Mouse (Mus musculus) kidney, adult 11 months (tissue): ENCODE measurements at regions not wholly inside any gene's neighbourhood (a gene's known extent, or its start where the extent isn't known, plus 50 kb on each side); places are given as distances from the start of the nearest gene placed in this dataset.

ENCODE experiments used
- DNase-seq: peaks from one replicate; pipeline ENCODE4 v3.0.0; 2022

- DNase-seq, result no peak
Observed at GRCm38 (mm10) chr8:44765677-44766076, 169.6 kb upstream of the Fat1 start.

DNA sequence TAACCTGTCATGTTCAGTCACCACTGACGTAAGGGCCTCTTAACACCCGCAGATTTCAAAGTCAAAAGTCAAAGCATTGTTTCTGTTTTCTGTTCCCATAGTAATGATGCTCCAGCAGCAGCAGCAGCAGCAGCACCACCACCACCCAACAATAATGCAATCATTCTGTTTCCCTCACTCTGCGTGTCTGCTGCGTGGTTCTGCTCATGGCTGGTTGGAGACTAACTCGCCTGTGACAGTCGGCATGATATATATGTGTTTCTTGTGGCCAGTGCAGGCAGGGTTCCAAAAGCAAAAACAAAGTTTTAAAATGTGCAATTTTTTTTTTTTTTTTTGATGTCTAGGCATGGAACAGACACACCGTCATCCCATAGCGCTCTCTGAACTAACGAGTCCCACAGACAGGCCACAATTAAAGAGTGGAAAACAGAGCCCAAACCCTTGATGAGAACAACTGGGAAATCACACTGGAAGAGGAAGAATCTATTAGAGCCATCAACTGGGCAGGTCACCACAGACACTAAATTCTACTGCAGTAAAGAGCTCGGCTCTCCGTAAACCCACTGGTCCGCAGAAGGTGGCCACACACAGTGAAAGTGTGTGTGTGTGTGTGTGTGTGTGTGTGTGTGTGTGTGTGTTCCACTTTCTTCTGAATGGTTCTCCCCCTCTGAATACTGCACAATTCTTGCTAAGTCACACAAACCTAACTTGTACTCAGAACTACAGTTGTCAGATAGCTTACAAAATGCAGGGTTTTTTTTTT is 169.0 kb upstream of the Fat1 start:
- DNase-seq, result no peak

DNA sequence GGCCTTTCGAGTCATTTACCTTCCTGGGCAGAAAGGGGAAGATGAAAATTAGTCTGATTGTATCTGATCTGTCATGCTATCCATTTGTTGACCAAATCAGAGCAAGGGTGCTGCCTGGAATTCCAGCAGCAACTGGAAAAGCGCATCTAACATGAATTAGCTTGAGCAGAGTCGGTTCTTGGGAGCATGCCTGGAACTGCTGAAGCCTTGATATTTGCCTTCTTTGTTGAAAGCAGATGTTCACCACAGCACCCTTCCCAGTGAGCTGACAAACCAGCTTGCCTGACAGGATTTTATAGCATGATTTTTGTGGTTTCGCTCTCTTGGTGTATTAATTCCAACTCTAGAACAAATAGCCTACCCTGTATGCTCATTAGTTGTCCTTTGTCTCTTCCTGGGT is 168.0 kb upstream of the Fat1 start:
- DNase-seq, result no peak

DNA sequence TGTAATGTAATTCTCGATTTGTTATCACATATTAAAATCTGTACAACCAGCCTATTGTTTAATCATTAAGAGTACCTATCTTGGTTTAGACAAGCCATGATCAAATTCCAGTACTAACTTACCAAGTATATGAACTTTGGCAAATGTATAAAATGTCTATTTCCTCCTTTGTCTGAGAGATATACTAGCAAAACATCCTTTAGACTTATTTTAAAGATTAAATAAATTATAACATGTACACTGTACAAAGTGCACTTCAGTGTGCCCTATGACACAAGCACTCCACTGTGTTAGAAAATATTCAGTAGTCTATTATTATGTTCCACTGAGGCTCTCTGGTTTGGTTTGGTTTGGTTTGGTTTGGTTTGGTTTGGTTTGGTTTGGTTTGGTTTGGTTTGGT is 156.0 kb upstream of the Fat1 start:
- DNase-seq, result no peak

DNA sequence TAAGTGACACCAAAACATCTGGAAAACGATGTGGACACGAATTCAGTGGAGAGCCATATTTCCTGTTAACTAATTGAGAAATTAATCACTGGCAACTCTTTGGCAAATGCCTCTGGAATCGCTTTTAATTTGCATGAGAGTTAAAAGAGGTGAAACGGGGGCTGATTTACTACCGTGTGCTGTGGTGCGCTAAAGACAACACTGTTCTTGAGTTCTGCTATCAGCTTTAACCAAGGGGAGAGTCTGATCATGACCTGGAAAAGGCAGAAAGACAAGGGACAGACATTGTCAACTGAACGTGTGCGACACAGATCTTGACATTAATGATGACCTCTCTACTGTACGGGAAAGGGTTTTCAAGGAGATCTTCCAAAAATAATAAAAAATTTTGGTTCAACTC is 152.8 kb upstream of the Fat1 start:
- DNase-seq, result no peak

DNA sequence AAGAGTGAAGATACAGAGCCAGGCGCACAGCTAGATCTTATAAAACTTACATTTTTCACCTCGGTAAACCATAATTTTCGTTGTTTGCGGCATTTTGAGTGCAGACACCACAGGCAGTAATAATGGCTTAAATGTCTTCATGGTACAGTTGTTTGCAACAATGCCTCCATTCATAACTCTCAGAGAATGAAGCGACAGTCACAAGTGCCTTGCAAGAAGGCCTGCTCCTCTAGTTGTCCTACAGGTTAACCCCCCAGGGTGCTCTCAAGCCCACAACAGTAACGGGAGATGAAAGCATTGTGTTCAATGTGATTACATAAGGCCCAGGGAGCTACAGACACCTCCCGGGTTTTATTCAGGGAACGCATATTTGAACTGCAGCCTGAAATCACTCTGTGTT is 150.1 kb upstream of the Fat1 start:
- no peak for DNase-seq

DNA sequence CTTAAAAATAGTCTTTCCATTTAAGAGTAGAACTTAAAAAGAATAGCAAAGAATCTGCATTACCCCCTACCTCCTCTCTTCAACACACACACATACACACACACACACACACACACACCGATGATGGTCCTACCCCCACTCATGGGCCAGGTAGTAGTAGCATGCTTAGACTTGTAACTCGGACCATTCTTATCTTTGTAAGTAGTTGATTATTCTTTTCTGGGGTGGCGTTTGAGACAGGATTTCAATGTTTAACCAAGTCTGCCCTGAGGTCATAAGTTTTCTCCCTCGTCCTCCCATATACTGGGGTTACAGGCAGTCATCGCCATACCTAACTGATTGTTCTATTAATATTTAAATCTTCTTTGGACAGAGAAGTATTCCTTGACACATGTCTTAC is 148.5 kb upstream of the Fat1 start:
- DNase-seq, result no peak

GRCm38 (mm10) chr8:44788290-44788689 is 147.0 kb upstream of the Fat1 start:
- no peak for DNase-seq

DNA sequence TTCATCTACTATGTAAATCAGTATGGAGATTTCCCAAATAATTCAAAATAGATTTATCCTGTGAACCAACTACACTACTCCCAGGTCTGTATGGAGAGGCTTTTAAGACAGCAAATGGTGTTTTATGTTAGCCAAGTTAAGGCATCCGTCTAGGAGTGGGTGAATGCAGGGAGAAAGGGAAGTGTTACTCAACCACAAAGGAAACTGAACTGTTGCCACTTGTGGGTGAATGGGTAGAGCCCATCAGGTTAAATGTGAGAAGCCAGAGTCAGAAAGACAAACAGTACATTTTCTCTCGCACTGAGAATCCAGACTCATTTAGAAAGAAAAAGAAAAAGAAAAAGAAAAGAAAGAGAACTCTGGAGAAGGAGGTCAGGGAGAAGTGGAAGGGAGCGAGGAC is 135.7 kb upstream of the Fat1 start:
- no peak for DNase-seq

GRCm38 (mm10) chr8:44800827-44801273 is 134.4 kb upstream of the Fat1 start:
- DNase-seq, result peak; percentile 84

DNA sequence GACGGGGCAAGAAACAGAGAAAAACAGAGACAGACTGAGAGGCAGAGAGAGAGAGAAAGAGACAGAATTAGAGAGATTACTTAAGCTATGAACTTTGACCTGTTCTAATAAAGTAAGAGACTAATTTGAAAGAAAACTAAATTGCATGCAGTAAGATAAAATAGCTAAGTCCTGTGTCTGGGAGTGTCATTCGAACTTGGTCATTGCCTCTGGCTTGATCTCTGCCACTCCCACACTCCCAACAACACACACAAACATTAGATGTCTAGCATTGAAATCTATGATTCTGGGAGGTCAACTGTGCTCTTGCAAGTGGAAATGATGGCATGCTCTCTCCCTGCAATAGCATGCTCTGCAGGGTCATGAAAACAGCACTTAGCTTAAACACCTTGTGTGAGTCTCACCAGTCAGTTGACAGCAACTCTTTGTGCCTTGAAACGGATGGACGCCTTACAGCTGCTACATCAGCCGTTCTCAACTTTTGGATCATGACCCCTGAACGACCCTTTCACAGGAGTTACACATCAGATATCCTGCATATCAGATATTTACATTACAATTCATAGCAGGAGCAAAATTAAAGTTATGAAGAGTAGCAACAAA is 133.5 kb upstream of the Fat1 start:
- no peak for DNase-seq

GRCm38 (mm10) chr8:44802331-44802730 is 132.9 kb upstream of the Fat1 start:
- DNase-seq, result no peak

- no peak for DNase-seq
Observed at GRCm38 (mm10) chr8:44804414-44805178, 130.7 kb upstream of the Fat1 start.

DNA sequence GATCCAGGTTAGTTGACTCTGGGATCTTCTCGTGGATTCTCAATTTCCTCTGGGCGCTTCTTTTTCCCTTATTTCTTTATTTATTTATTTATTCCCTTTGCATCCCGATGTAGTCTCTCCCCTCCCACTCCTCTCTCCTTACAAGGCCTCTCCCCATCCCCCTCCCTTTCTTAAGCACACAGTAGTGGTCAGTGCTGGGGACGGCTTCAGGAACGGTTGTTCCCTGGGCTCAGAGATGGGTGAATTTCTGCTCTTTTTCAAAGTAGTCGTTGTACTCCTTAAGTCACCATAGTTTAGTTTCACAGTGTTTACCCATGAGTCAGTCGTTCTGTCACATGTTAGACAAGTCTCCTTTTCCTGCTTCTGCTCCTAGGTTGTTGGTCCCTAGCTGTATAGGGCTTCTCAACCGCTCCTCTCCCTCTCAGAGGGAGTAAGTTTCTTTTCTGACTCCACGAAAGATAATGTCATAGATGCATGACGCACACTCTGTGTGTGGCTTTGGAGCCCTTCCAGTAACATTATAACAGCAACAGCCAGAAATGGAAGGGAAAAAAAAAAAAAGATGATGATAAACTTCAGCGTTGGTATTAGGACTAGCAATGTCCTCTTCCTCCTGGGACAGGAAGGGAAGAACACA is 129.9 kb upstream of the Fat1 start:
- DNase-seq, result no peak

DNA sequence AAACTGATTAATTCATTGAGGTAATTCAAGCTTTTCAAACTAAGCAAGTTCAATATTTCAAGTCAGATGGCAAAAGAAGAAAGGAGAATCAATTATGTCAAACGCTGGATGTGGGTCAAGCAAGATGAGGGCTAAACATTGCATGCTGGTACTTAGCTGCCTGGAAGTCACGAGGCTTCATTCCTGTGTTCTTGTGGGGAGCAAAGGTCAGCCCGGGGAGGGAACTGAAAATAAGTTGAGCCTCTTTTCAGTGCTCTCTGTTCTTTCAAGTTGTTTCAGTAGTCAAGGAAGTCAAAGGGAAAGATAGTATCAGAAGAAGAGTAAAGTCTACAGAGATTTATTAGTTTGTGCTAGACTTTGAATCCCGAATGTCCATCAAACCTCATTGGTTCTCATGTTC is 122.9 kb upstream of the Fat1 start:
- DNase-seq, result peak; percentile 68

GRCm38 (mm10) chr8:44817532-44818157 is 117.6 kb upstream of the Fat1 start:
- no peak for DNase-seq

- DNase-seq, result no peak
Observed at GRCm38 (mm10) chr8:44819270-44819669, 116.0 kb upstream of the Fat1 start.

GRCm38 (mm10) chr8:44819691-44820090 is 115.6 kb upstream of the Fat1 start:
- no peak for DNase-seq

DNA sequence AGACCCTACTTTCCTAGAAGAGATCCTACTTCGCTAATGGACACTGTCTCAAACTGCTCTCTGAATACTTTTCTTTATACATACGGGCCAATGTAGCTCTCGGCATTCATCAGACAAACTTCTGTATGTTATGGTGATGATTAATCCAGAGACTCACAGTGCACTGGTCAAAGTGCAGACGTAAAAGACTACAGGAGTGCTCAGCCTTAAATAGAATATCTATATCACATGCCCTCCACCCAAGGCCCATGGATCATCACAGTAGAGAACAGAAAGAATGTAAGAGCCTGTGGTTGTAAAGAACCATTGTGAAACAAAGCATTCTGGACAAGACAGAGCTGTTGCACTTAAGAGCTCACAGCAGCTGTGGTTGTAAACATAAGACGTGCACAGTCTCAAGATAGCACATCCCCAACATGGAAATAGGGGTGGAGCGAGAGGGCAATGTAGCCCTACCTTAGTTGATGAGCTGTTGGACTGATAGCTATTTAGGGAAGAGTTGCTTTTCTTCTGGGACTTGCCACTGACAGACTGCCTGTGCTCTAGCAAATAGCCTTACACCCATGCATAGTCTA is 110.0 kb upstream of the Fat1 start:
- DNase-seq, result no peak

DNA sequence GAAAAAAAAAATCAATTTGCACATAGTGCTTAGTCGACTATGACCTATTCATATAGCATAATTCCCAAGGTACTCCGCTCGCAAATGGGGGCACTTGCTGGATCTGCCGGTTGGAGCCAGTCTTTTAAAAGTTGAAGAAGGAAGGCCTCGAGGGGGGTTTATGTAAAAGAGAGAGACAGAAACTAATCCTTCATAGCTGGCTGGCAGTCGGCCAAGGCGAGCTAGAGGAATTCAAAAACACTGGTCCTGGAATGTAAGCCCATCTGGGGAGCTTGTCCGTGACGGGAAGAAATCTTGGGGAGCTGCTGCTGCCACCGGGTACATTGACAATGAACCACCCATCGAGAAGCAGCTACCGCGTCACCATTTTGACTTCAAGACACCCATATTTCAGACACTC is 108.3 kb upstream of the Fat1 start:
- DNase-seq, result peak; percentile 36

DNA sequence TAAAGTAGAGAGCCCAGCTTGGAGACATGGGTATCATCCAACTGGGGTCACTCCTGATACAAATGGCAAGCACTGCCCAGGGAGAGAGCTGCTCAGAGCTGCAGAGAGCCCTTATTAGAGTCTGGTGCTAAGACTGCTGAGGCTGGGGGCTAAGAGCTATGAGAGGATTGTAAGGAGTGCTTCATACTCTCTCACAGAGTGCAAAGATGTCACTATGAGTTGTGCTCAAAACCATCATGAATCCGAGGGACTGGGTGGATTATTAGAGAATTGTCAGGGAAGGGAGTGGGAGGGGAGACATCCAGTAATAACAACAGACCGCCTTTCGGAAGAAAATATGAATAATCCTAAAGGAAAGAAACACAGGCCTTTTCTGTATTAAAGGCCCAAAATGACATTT is 107.2 kb upstream of the Fat1 start:
- DNase-seq, result no peak

- DNase-seq, result no peak
Observed at GRCm38 (mm10) chr8:44838431-44838830, 96.8 kb upstream of the Fat1 start.
